Mouse (Mus musculus): ENCODE measurements at regions not wholly inside any gene's neighbourhood (a gene's known extent, or its start where the extent isn't known, plus 50 kb on each side); places are given as distances from the start of the nearest gene placed in this dataset.
A peak's percentile ranks its signal among the peaks of the same experiment; 100 is the strongest.
"Not testable (repeated sequence)": the region's sequence is repeated elsewhere in the genome, so short reads cannot be mapped to it uniquely, and the experiment has no call there.

DNA sequence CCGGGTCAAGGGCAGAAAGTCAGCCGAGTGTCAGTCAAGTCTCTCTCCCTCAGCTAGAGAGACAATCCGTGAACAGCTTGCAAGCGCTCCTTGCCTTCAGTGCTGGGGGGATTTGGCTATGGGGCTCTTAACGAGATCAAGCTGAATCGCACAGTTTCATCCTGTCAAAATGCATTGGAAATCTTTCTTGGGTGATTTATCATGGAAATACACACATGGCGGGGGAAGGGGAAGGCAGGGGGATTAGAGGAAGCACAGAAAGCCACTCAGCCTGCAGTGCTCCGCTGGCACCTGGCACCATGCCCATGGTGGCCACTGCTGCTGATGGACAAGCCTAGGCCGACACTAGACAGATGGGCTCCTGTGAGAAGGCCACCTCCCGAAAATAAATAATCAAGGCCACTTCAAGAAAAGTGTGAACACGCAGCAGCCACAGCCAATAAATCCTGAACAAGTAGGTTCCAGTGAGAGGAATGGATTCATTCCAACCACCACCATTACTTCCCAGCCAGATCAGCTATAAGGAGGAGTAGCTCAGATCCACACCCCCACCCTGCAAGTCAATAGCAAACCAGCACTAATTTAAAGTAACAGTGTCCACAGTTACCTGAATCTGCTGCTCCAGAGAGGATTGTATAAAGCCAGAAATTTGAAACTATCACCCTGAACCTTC, 261.5 kb upstream of the AI593442 start:
- WGBS: 22% methylated on average over 11 of the region's 11 CpGs
- Histone ChIP-seq H3K4me3 (no peak overlapping the region), H3K27me3 (no peaks in the 10 kb centered on the region), H3K9me3 (no peaks in the 10 kb centered on the region), H3K4me1 (replicated peaks) (peaks cover 18% of the 10 kb centered on the region), H3K9ac (peak overlapping the region; percentile 51), H3K36me3 (no peaks in the 10 kb centered on the region), H3K4me2 (peak overlapping the region; percentile 6; the same call in 1 of the 2 replicates), H3K27ac (peak overlapping the region; percentile 72)
- ATAC-seq (ENCODE audit: low FRiP score): peak; percentile 90

- Histone ChIP-seq H3K4me2 (no peak overlapping the region), H3K4me1 (replicated peaks) (0 out of 2 replicates have a peak, but pooled peaks cover 2% of the 10 kb centered on the region), H3K36me3 (no peaks in the 10 kb centered on the region), H3K27me3 (no peaks in the 10 kb centered on the region), H3K27ac (no peak overlapping the region), H3K9me3 (no peaks in the 10 kb centered on the region), H3K9ac (no peak overlapping the region), H3K4me3 (no peak overlapping the region)
- ATAC-seq (ENCODE audit: low FRiP score): no peak
- WGBS: 61% methylated on average over 6 of the region's 6 CpGs
These were observed 255.5 kb upstream of the AI593442 start for GRCm38 (mm10) chr9:52935082-52935481.

DNA sequence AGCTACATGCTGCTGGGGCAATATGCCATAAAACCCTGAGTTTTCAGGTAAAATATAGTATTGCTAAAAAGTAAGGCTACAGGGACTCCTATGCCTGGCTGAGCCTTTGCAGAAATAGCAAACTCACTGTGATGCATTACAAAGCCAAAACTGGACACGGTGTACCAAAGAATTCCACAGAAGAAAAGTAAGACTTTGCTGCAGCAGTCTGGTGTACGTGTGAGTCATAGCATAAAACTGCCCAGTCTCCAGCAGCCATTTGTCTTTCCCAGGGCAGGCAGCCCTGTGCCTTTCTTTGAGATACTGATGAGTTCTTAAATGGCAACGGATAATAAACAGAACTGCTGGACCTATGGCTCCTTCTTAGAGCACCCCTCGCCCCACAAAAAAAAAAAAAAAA, 237.9 kb upstream of the AI593442 start:
- 82% methylated on average over 4 of the region's 4 CpGs for WGBS
- Histone ChIP-seq H3K9me3 (no peaks in the 10 kb centered on the region), H3K36me3 (no peaks in the 10 kb centered on the region), H3K4me3 (no peak overlapping the region), H3K9ac (no peak overlapping the region), H3K27ac (no peak overlapping the region), H3K27me3 (no peaks in the 10 kb centered on the region), H3K4me2 (no peak overlapping the region), H3K4me1 (replicated peaks) (no peaks in the 10 kb centered on the region)
- no peak for ATAC-seq (ENCODE audit: low FRiP score)

DNA sequence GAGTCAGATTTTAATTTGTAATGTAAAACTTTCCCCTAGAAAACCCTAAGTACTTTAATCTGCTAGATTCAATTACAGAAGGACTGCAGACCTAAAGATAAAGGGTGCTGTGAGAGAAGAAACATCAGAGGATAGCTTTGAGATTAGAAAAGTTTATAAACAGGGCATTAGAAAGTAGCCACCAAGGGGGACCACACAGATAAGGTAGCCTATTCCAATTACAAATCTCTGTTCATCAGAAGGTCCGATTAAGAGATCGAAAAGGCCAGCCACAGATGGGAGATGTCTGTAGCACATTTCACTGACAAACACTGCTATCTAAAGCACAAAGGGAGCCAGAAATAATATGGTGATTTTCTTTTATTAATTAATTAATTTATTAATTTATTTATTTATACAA, 209.1 kb upstream of the AI593442 start:
- no CpG with 5 or more reads among the region's 2 CpGs for WGBS
- H3K4me1 ChIP-seq (replicated peaks); H3K9me3 ChIP-seq; H3K9ac ChIP-seq; H3K27ac ChIP-seq; ATAC-seq (ENCODE audit: low FRiP score); H3K4me3 ChIP-seq; H3K4me2 ChIP-seq; H3K27me3 ChIP-seq; H3K36me3 ChIP-seq: not testable (repeated sequence)

DNA sequence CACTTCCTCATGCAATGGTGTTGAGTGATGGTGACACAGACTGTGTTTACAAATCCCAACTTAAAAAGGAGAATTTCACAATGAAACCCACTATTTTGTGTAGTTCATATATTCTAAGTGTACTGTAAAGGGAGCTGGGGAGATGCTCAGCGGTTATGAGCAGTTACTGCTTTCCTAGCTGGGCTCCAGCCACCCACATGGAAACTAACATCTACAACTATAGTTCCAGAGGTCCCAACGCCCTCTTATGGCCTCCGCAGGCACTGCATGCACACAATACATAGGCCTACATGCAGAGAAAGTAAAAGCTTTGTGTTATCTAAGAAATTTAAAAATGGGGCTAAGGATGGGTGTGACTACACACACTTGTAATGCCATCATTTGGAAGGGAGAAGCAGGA, 208.4 kb upstream of the AI593442 start:
- H3K4me3 ChIP-seq; H3K9ac ChIP-seq; H3K27me3 ChIP-seq; H3K36me3 ChIP-seq; H3K9me3 ChIP-seq; H3K4me1 ChIP-seq (replicated peaks); H3K27ac ChIP-seq; H3K4me2 ChIP-seq; ATAC-seq (ENCODE audit: low FRiP score): not testable (repeated sequence)
- WGBS: no CpG with 5 or more reads among the region's 3 CpGs

GRCm38 (mm10) chr9:52867236-52867635, 187.7 kb upstream of the AI593442 start:
- Histone ChIP-seq H3K36me3 (no peaks in the 10 kb centered on the region), H3K9ac (no peak overlapping the region), H3K27me3 (no peaks in the 10 kb centered on the region), H3K4me1 (replicated peaks) (no peaks in the 10 kb centered on the region), H3K9me3 (no peaks in the 10 kb centered on the region), H3K27ac (no peak overlapping the region), H3K4me2 (no peak overlapping the region), H3K4me3 (no peak overlapping the region)
- ATAC-seq (ENCODE audit: low FRiP score): no peak
- 97% methylated on average over 1 of the region's 1 CpGs for WGBS

GRCm38 (mm10) chr9:52860327-52860726, 180.7 kb upstream of the AI593442 start:
- ATAC-seq (ENCODE audit: low FRiP score): no peak
- no peaks in the 10 kb centered on the region for H3K9me3 ChIP-seq
- 60% methylated on average over 4 of the region's 4 CpGs for WGBS
- no peak overlapping the region for H3K4me2 ChIP-seq
- H3K27ac ChIP-seq: no peak overlapping the region
- H3K9ac ChIP-seq: no peak overlapping the region
- H3K4me1 ChIP-seq (replicated peaks): no peaks in the 10 kb centered on the region
- no peak overlapping the region for H3K4me3 ChIP-seq
- no peaks in the 10 kb centered on the region for H3K27me3 ChIP-seq
- no peaks in the 10 kb centered on the region for H3K36me3 ChIP-seq

DNA sequence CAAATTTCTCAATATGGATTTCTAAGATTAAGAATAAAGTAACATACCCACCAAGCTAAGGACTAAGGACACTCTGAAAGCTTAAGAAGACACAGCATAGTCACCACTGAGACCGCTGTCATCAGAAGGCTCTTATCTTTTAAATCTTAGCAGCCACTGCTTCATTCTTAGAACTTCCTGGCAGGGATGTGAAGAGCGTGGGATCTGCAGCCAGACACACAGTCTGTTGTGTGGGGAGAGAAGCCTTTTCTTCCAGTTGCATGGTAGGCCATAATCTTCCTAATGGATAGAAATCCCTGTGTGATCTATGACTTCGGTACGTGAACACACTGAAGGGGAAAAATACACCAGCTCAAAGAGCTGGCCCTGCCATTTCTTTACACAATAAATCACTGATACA, 178.8 kb upstream of the AI593442 start:
- Histone ChIP-seq H3K4me3 (no peak overlapping the region), H3K36me3 (no peaks in the 10 kb centered on the region), H3K4me2 (no peak overlapping the region), H3K27me3 (no peaks in the 10 kb centered on the region), H3K27ac (no peak overlapping the region), H3K9me3 (no peaks in the 10 kb centered on the region), H3K4me1 (replicated peaks) (no peaks in the 10 kb centered on the region), H3K9ac (no peak overlapping the region)
- no peak for ATAC-seq (ENCODE audit: low FRiP score)
- WGBS: 71% methylated on average over 4 of the region's 4 CpGs

DNA sequence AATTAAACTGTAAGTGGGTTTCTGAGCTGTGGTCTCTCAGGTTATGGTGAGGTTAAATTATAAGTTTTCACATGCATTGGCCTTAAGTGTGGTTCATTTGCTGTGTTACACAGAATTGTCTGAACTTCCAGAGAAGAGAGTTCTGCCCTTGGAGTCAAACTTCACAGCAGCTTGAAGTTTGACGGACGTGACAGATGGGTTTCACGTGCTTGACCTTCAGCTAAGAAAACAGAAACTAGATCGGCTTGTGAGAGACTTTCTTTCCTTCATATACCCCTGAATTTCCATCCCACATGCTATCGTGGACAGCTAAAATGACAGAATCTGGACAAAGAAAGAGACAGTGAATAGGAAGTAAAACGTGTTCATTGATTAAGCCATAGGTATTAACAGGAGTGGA, 173.8 kb upstream of the AI593442 start:
- H3K4me2 ChIP-seq: no peak overlapping the region
- H3K9ac ChIP-seq: no peak overlapping the region
- no peak overlapping the region for H3K4me3 ChIP-seq
- ATAC-seq (ENCODE audit: low FRiP score): no peak
- H3K27me3 ChIP-seq: no peaks in the 10 kb centered on the region
- no peaks in the 10 kb centered on the region for H3K9me3 ChIP-seq
- 70% methylated on average over 6 of the region's 6 CpGs for WGBS
- no peak overlapping the region for H3K27ac ChIP-seq
- no peaks in the 10 kb centered on the region for H3K4me1 ChIP-seq (replicated peaks)
- H3K36me3 ChIP-seq: no peaks in the 10 kb centered on the region

GRCm38 (mm10) chr9:52850552-52850951, 171.0 kb upstream of the AI593442 start:
- no peaks in the 10 kb centered on the region for H3K9me3 ChIP-seq
- no peak overlapping the region for H3K4me2 ChIP-seq
- no peak overlapping the region for H3K9ac ChIP-seq
- H3K4me1 ChIP-seq (replicated peaks): no peaks in the 10 kb centered on the region
- no peak for ATAC-seq (ENCODE audit: low FRiP score)
- WGBS: 94% methylated on average over 2 of the region's 2 CpGs
- H3K36me3 ChIP-seq: no peaks in the 10 kb centered on the region
- no peaks in the 10 kb centered on the region for H3K27me3 ChIP-seq
- no peak overlapping the region for H3K27ac ChIP-seq
- no peak overlapping the region for H3K4me3 ChIP-seq

GRCm38 (mm10) chr9:52849931-52850330, 170.4 kb upstream of the AI593442 start:
- no peak for ATAC-seq (ENCODE audit: low FRiP score)
- Histone ChIP-seq H3K4me3 (no peak overlapping the region), H3K36me3 (no peaks in the 10 kb centered on the region), H3K27ac (no peak overlapping the region), H3K4me1 (replicated peaks) (no peaks in the 10 kb centered on the region), H3K9me3 (no peaks in the 10 kb centered on the region), H3K4me2 (no peak overlapping the region), H3K27me3 (no peaks in the 10 kb centered on the region), H3K9ac (no peak overlapping the region)
- 68% methylated on average over 3 of the region's 3 CpGs for WGBS

GRCm38 (mm10) chr9:52841105-52841504, 161.5 kb upstream of the AI593442 start:
- H3K27ac ChIP-seq: no peak overlapping the region
- H3K4me3 ChIP-seq: no peak overlapping the region
- no peaks in the 10 kb centered on the region for H3K4me1 ChIP-seq (replicated peaks)
- no peaks in the 10 kb centered on the region for H3K36me3 ChIP-seq
- 91% methylated on average over 4 of the region's 4 CpGs for WGBS
- no peaks in the 10 kb centered on the region for H3K9me3 ChIP-seq
- no peak for ATAC-seq (ENCODE audit: low FRiP score)
- no peak overlapping the region for H3K9ac ChIP-seq
- no peaks in the 10 kb centered on the region for H3K27me3 ChIP-seq
- no peak overlapping the region for H3K4me2 ChIP-seq

GRCm38 (mm10) chr9:52839996-52840395, 160.4 kb upstream of the AI593442 start:
- ATAC-seq (ENCODE audit: low FRiP score): no peak
- no peak overlapping the region for H3K4me3 ChIP-seq
- no peaks in the 10 kb centered on the region for H3K27me3 ChIP-seq
- H3K4me2 ChIP-seq: no peak overlapping the region
- H3K36me3 ChIP-seq: no peaks in the 10 kb centered on the region
- H3K4me1 ChIP-seq (replicated peaks): no peaks in the 10 kb centered on the region
- H3K9ac ChIP-seq: no peak overlapping the region
- no peak overlapping the region for H3K27ac ChIP-seq
- no peaks in the 10 kb centered on the region for H3K9me3 ChIP-seq

Data from hindbrain, embryonic 13.5 days (tissue).